Mouse (Mus musculus) hindbrain, embryonic 13.5 days (tissue): Measurements from ENCODE around the gene Ldb2. TPM values are rescaled to one million over a fixed set of nuclear protein-coding genes. Genes with fewer than 3 reads are reported as not detected.

Experiments used
- ATAC-seq: fragments of 200-750 bp; cut with Nextera tagmentation; 2 replicates; pipeline ENCODE4 v1.8.0; 2017; ENCODE audit warnings: moderate TSS enrichment; ENCODE audit not compliant: low FRiP score
- H3K27ac ChIP-seq: fragments of 300-500 bp; sonication (generic); 2 replicates; pipeline ENCODE4 v1.5.1; 2015; ENCODE audit warnings: inconsistent platforms, mild to moderate bottlenecking, moderate library complexity
- H3K27me3 ChIP-seq: fragments of 300-500 bp; sonication (generic); 2 replicates; pipeline ENCODE4 v1.6.1; 2015; ENCODE audit warnings: mild to moderate bottlenecking, inconsistent platforms
- H3K36me3 ChIP-seq: fragments of 300-500 bp; sonication (generic); 2 replicates; pipeline ENCODE4 v1.6.1; 2015; ENCODE audit warnings: mild to moderate bottlenecking, inconsistent platforms
- H3K4me1 ChIP-seq: fragments of 300-500 bp; sonication (generic); replicated peaks from 2 replicates; pipeline ENCODE4 v1.6.1; 2015; ENCODE audit warnings: inconsistent platforms
- H3K4me2 ChIP-seq: fragments of 300-500 bp; sonication (generic); 2 replicates; pipeline ENCODE4 v1.6.1; 2015; ENCODE audit warnings: inconsistent platforms, mild to moderate bottlenecking, moderate library complexity
- H3K4me3 ChIP-seq: fragments of 300-500 bp; sonication (generic); 2 replicates; pipeline ENCODE4 v1.5.1; 2015; ENCODE audit warnings: mild to moderate bottlenecking, inconsistent platforms
- H3K9ac ChIP-seq: fragments of 300-500 bp; sonication (generic); 2 replicates; pipeline ENCODE4 v1.6.1; 2015; ENCODE audit warnings: mild to moderate bottlenecking, inconsistent platforms
- H3K9me3 ChIP-seq: fragments of 300-500 bp; sonication (generic); 2 replicates; pipeline ENCODE4 v1.6.1; 2016; ENCODE audit warnings: inconsistent platforms
- WGBS: fragments of 180-500 bp; shearing (Covaris S2); methylation state at CpG from one replicate; pipeline ENCODE4 v1.1.7; 2015; 5-methylcytosine and 5-hydroxymethylcytosine counted together
- polyA plus RNA-seq: library from polyadenylated mRNA; unstranded; fragments of >200 nt; fragmentation: Nextera tagmentation; extraction: Ambion mirVana; gene quantifications from 2 replicates; pipeline ENCODE4 v1.2.1, GENCODE M21; 2015

Ldb2 gene
- polyA plus RNA-seq, 1 experiment from 2014 or later: 23.9 TPM

DNA sequence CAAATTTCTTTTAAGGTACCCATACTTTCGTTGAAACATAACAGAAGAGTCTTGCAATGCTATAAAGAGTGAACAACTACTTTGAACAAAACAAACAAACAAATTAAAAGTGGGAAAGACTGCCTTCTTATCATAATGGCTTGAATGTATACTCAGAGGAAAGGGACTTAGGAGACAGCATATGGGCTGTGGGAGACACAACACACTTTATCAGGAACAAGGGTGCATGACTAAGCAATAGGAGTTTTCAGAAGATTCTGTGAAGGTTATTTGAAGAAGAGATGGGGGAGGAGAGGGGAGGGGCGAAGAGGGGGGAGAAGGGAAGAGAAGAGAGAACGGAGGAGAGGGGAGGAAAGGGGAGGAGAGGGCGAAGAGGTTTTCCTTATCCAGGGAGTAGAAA is 334.2 kb downstream of the Ldb2 start:
- no peak for ATAC-seq
- Histone ChIP-seq H3K9me3 (no peaks in the 10 kb centered on the region), H3K36me3 (no peaks in the 10 kb centered on the region), H3K4me1 (no peaks in the 10 kb centered on the region), H3K4me2 (no peak overlapping the region), H3K9ac (no peak overlapping the region), H3K27me3 (0 out of 2 replicates have a peak, but pooled peaks cover 3% of the 10 kb centered on the region), H3K4me3 (no peak overlapping the region), H3K27ac (no peak overlapping the region)
- 86% methylated on average over 4 of the region's 4 CpGs for WGBS
